Mouse (Mus musculus): ENCODE measurements around the gene Strn3. TPM values are rescaled to one million over a fixed set of nuclear protein-coding genes. Genes with fewer than 3 reads are reported as not detected.
A peak's percentile ranks its signal among the peaks of the same experiment; 100 is the strongest.
"Not testable (repeated sequence)": the region's sequence is repeated elsewhere in the genome, so short reads cannot be mapped to it uniquely, and the experiment has no call there.

The Strn3 gene
- polyA plus RNA-seq, 1 experiment from 2014 or later: 32.0 TPM

DNA sequence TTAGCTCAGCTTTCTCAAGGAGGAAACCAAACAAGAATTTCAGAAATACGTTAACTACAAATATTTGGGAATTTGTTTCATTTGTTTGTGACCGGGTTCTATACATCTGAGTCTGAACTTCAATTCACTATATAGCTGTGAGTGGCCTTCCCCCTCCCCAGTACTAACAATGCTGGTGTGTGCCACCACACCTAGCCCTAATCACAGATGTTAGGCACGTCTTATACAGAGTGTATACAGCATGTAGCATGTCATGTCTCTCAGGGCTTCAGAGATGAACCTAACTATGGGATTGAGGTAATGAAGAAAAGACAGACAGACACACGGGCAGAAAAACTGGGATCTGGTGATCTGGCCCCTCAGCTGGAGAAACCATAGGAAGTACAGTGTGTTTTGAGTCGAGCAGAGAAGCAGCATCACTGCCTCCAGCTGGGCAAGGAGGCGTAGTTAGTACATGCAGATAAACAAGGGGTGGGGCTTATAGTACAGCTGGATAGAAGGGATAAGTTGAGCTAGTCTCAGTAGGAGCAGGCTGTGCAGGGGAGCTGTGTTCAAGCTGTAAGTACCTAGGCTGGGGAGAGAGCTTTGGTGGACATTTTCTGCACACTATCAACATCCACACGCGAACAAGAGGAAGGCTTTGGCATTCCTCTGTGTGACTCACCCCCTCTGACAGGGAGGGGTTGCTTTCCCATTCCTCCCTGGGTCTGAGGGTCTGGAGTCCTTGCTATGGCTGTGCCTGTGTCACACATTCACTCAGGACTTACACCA, 8.1 kb upstream of the Strn3 start:
- no peak overlapping the region for H3K4me3 ChIP-seq (ENCODE audit: low read depth, low read length)
- H3K4me1 ChIP-seq (ENCODE audit: control insufficient read depth, insufficient read depth, low read length): no peaks in the 10 kb centered on the region
- H3K9ac ChIP-seq (ENCODE audit: low read depth, low read length): no peak overlapping the region
- H3K9me3 ChIP-seq (replicated peaks; ENCODE audit: control insufficient read depth, low read length, poor library complexity, severe bottlenecking): no peaks in the 10 kb centered on the region
- no peaks in the 10 kb centered on the region for H3K36me3 ChIP-seq (ENCODE audit: control insufficient read depth, insufficient read depth, low read length)
- H3K27me3 ChIP-seq (ENCODE audit: control insufficient read depth, insufficient read depth, low read depth, low read length): no peaks in the 10 kb centered on the region
- 0 out of 2 replicates have a peak, but pooled peaks have one; percentile 27 for ATAC-seq
- no peak overlapping the region for H3K27ac ChIP-seq (ENCODE audit: low read length)
- 61% methylated on average over 8 of the region's 8 CpGs for WGBS
- H3K4me2 ChIP-seq (ENCODE audit: low read length): no peak overlapping the region

DNA sequence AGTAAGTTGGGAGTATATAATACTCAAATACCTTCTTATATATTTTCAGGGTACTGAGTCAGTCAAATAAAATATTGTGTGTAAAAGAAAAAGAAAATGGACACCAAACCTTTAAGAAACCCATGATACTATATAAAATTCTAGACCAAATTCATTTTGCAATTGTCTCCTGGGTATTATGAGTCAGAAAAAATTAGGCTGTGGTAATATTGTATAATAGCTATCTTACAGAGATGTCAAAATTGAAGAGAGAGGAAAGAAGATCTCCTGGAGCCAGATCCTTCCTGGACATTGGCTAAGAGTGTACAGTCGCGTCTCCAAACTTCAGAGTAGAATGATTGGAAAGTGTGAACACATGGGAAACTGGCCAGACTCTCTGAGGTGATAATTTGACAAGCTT, 4.5 kb upstream of the Strn3 start:
- no peak overlapping the region for H3K27ac ChIP-seq (ENCODE audit: low read length)
- 94% methylated on average over 2 of the region's 2 CpGs for WGBS
- H3K4me2 ChIP-seq (ENCODE audit: low read length): no peak overlapping the region
- no peak overlapping the region for H3K4me3 ChIP-seq (ENCODE audit: low read depth, low read length)
- H3K9me3 ChIP-seq (replicated peaks; ENCODE audit: control insufficient read depth, low read length, poor library complexity, severe bottlenecking): no peaks in the 10 kb centered on the region
- peaks cover 4% of the 10 kb centered on the region; the same call in 1 of the 2 replicates for H3K4me1 ChIP-seq (ENCODE audit: control insufficient read depth, insufficient read depth, low read length)
- H3K36me3 ChIP-seq (ENCODE audit: control insufficient read depth, insufficient read depth, low read length): no peaks in the 10 kb centered on the region
- no peak for ATAC-seq
- no peaks in the 10 kb centered on the region for H3K27me3 ChIP-seq (ENCODE audit: control insufficient read depth, insufficient read depth, low read depth, low read length)
- no peak overlapping the region for H3K9ac ChIP-seq (ENCODE audit: low read depth, low read length)

DNA sequence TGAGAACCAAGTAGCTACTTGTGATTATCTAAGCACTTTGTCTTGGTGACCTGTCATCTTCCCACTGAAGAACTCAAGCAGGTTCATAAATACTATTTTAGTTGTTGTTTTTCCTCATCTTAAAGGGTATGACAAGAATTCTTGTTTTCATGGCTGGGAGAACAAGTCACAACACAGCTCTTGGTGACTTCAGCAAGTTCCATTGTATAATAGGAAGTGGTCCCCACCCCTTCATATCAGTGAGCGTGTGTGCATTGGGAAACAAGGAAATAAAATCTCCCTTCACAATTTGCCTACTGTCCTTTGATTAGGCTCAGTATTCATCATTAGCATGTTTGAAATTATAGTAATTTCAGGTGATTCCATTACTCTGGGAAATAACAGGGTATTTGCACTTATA, 3.3 kb upstream of the Strn3 start:
- Histone ChIP-seq H3K9me3 (replicated peaks; ENCODE audit: control insufficient read depth, low read length, poor library complexity, severe bottlenecking) (no peaks in the 10 kb centered on the region), H3K36me3 (ENCODE audit: control insufficient read depth, insufficient read depth, low read length) (no peaks in the 10 kb centered on the region), H3K4me3 (ENCODE audit: low read depth, low read length) (no peak overlapping the region), H3K4me2 (ENCODE audit: low read length) (no peak overlapping the region), H3K27ac (ENCODE audit: low read length) (no peak overlapping the region), H3K27me3 (ENCODE audit: control insufficient read depth, insufficient read depth, low read depth, low read length) (no peaks in the 10 kb centered on the region), H3K9ac (ENCODE audit: low read depth, low read length) (no peak overlapping the region), H3K4me1 (ENCODE audit: control insufficient read depth, insufficient read depth, low read length) (peaks cover 7% of the 10 kb centered on the region)
- WGBS: 91% methylated on average over 1 of the region's 1 CpGs
- no peak for ATAC-seq

DNA sequence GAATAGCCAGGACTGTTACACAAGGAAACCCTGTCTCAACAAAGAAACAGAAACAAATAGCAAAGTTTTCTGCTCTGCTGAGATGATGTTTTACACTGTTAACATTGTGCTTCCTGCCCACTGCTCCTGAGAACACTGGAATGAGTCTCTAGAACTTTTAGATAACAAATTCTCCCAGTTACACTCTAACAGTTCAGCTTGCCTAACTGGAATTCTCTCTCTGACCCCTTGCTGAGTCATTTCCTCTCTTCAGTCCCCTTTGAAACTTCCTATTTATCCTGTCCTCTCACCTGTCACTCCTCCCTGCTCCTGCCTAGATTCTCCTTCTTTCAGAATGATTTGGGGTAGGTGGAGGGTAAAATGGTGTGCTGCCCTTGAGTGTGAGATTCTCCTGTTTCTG, 2.4 kb upstream of the Strn3 start:
- Histone ChIP-seq H3K4me2 (ENCODE audit: low read length) (no peak overlapping the region), H3K9me3 (replicated peaks; ENCODE audit: control insufficient read depth, low read length, poor library complexity, severe bottlenecking) (no peaks in the 10 kb centered on the region), H3K4me1 (ENCODE audit: control insufficient read depth, insufficient read depth, low read length) (peaks cover 13% of the 10 kb centered on the region), H3K27me3 (ENCODE audit: control insufficient read depth, insufficient read depth, low read depth, low read length) (no peaks in the 10 kb centered on the region), H3K36me3 (ENCODE audit: control insufficient read depth, insufficient read depth, low read length) (no peaks in the 10 kb centered on the region), H3K27ac (ENCODE audit: low read length) (no peak overlapping the region), H3K4me3 (ENCODE audit: low read depth, low read length) (no peak overlapping the region), H3K9ac (ENCODE audit: low read depth, low read length) (no peak overlapping the region)
- no peak for ATAC-seq

DNA sequence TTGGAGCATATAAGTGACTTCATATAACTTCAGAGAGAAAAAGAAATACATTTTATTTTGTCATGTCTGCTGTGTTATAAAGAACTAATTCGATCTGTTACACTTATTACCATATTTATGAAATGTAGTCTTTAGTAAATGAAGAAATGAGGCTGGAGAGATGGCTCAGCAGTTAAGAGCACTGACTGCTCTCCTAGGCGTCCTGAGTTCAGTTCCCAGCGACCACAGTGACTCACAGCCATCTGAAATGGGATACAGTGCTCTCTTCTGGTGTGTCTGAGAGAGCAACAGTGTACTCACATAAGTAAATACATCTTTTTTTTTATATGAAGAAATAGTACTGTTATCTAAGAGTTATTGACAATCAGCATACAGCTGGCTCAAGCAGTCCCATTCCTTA, 1.7 kb upstream of the Strn3 start:
- Histone ChIP-seq H3K27me3 (ENCODE audit: control insufficient read depth, insufficient read depth, low read depth, low read length) (no peaks in the 10 kb centered on the region), H3K9me3 (replicated peaks; ENCODE audit: control insufficient read depth, low read length, poor library complexity, severe bottlenecking) (no peaks in the 10 kb centered on the region), H3K9ac (ENCODE audit: low read depth, low read length) (no peak overlapping the region), H3K4me3 (ENCODE audit: low read depth, low read length) (no peak overlapping the region), H3K36me3 (ENCODE audit: control insufficient read depth, insufficient read depth, low read length) (no peaks in the 10 kb centered on the region), H3K4me2 (ENCODE audit: low read length) (no peak overlapping the region), H3K4me1 (ENCODE audit: control insufficient read depth, insufficient read depth, low read length) (peaks cover 18% of the 10 kb centered on the region), H3K27ac (ENCODE audit: low read length) (no peak overlapping the region)
- 81% methylated on average over 3 of the region's 3 CpGs for WGBS
- ATAC-seq: no peak

DNA sequence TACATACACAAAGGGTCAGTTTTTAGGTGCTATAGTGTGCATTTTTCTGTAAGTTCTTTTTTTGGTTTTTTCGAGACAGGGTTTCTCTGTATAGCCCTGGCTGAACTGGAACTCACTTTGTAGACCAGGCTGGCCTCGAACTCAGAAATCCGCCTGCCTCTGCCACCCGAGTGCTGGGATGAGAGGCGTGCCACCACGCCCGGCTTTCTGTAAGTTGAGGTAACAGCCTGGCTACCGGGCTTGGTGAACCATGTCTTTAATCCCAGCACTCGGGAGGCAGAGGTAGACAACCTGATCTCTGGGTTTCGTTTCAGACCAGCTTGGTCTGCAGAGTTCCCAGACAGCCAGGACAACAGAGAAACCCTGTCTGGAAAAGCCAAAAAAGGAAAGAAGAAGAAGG, 1.2 kb upstream of the Strn3 start:
- H3K27me3 ChIP-seq (ENCODE audit: control insufficient read depth, insufficient read depth, low read depth, low read length); H3K4me3 ChIP-seq (ENCODE audit: low read depth, low read length); H3K9ac ChIP-seq (ENCODE audit: low read depth, low read length); H3K9me3 ChIP-seq (replicated peaks; ENCODE audit: control insufficient read depth, low read length, poor library complexity, severe bottlenecking); ATAC-seq; H3K36me3 ChIP-seq (ENCODE audit: control insufficient read depth, insufficient read depth, low read length); H3K27ac ChIP-seq (ENCODE audit: low read length): not testable (repeated sequence)
- Histone ChIP-seq H3K4me1 (ENCODE audit: control insufficient read depth, insufficient read depth, low read length) (peaks cover 20% of the 10 kb centered on the region), H3K4me2 (ENCODE audit: low read length) (peak overlapping the region; percentile 25)
- WGBS: 77% methylated on average over 10 of the region's 10 CpGs

DNA sequence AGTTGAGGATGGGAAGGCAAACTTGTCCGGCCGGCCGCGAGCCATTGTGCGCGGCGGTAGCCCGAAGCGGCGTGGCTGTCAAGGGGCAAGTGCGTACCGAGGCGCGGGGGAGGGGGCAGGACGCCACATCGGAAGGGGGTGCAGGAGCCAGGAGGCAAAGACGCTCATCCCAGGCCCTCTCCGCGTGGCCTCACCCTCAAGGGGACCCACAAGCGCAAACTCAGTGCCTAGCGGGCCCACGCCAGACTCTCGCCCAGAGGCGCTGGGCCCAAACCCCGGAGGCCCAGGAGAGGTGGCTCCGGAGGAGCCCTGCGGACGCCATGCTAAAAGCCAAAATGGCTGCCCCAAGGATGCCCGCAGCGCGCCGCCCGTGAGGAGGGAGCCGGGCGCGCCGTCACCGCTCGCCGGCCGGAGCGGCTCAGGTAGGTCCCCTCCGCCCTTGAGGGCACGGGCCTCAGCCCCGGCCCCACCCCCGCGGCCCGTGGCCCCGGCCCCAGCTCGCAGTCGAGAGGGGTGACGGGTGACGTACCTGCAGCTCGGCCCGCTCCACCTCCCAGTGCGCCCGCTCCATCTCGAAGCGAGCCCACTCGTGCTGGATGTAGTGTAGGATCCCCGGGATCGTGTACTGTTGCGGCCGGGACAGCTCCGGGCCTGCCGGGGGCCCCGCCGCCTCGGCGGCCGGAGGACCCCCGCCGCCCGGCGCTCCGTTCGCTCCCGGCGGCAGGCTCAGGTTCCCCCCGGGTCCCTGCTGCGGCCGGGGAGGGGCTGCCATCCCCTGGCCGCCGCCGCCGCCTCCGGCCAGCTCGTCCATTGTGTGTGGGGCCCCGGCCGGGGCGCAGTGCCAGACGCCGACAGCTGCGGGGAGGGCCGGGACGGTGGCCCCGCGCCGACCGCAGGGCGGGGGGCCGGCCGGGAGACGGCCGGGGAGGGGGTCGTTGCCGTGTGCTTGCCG, 528 bp downstream of the Strn3 start, which contains the start of gene Ap4s1:
Gene Ap4s1 (plus strand): TSS at position 141 of the 952 bp plus-strand sequence.
- under 1% methylated on average over 92 of the region's 108 CpGs for WGBS
- peak; percentile 76 for ATAC-seq
- H3K27me3 ChIP-seq (ENCODE audit: control insufficient read depth, insufficient read depth, low read depth, low read length): no peaks in the 10 kb centered on the region
- H3K36me3 ChIP-seq (ENCODE audit: control insufficient read depth, insufficient read depth, low read length): no peaks in the 10 kb centered on the region
- H3K27ac ChIP-seq (ENCODE audit: low read length): peak within 1 kb of the TSS; percentile 100
- H3K4me2 ChIP-seq (ENCODE audit: low read length): peak within 1 kb of the TSS; percentile 75
- peaks cover 20% of the 10 kb centered on the region for H3K4me1 ChIP-seq (ENCODE audit: control insufficient read depth, insufficient read depth, low read length)
- peak within 1 kb of the TSS; percentile 100 for H3K9ac ChIP-seq (ENCODE audit: low read depth, low read length)
- no peaks in the 10 kb centered on the region for H3K9me3 ChIP-seq (replicated peaks; ENCODE audit: control insufficient read depth, low read length, poor library complexity, severe bottlenecking)
- H3K4me3 ChIP-seq (ENCODE audit: low read depth, low read length): peak within 1 kb of the TSS; percentile 99

DNA sequence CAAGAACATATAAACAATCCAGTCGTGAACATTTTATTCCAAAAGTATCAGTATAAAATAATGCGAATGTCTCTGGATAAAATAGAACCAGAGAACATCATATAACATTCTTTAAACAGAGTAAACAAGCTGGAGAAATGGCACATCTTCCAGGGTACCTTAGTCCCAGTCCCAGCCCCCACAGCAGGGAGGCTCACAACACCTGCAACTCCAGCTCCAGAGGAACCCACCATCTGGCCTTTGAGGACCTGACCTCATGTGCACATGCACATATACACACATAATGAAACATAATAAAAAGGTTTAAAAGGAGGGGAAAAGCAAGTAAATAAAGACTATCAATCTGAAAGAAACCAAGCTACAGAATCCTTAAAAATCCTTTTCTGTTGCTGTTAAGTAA, 3.2 kb downstream of the Strn3 start:
- peaks cover 20% of the 10 kb centered on the region for H3K4me1 ChIP-seq (ENCODE audit: control insufficient read depth, insufficient read depth, low read length)
- no peak overlapping the region for H3K4me3 ChIP-seq (ENCODE audit: low read depth, low read length)
- H3K4me2 ChIP-seq (ENCODE audit: low read length): no peak overlapping the region
- H3K36me3 ChIP-seq (ENCODE audit: control insufficient read depth, insufficient read depth, low read length): no peaks in the 10 kb centered on the region
- no peak overlapping the region for H3K27ac ChIP-seq (ENCODE audit: low read length)
- ATAC-seq: no peak
- no peaks in the 10 kb centered on the region for H3K27me3 ChIP-seq (ENCODE audit: control insufficient read depth, insufficient read depth, low read depth, low read length)
- H3K9me3 ChIP-seq (replicated peaks; ENCODE audit: control insufficient read depth, low read length, poor library complexity, severe bottlenecking): no peaks in the 10 kb centered on the region
- no peak overlapping the region for H3K9ac ChIP-seq (ENCODE audit: low read depth, low read length)
- WGBS: 97% methylated on average over 2 of the region's 2 CpGs

DNA sequence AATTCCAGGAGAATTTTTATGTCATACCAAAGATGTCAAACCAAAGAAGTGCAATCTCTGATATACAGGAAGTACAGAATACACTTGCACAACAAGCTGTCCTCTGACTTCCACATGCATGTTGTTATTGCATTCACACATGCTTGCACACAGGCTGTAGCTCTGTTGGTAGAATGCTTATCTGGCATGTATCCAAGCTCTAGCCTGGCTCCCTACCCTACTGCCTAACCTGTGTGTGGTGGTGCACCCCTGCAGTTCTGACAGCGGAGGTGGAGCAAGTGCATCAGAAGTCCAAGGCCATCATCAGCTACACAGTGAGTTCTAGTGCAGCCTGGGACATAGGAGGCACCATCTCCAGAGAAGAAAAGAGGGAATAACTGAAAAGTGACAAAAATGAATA, 12.9 kb downstream of the Strn3 start:
- Histone ChIP-seq H3K36me3 (ENCODE audit: control insufficient read depth, insufficient read depth, low read length) (no peaks in the 10 kb centered on the region), H3K4me2 (ENCODE audit: low read length) (no peak overlapping the region), H3K9me3 (replicated peaks; ENCODE audit: control insufficient read depth, low read length, poor library complexity, severe bottlenecking) (no peaks in the 10 kb centered on the region), H3K27me3 (ENCODE audit: control insufficient read depth, insufficient read depth, low read depth, low read length) (no peaks in the 10 kb centered on the region), H3K27ac (ENCODE audit: low read length) (no peak overlapping the region), H3K4me3 (ENCODE audit: low read depth, low read length) (no peak overlapping the region), H3K9ac (ENCODE audit: low read depth, low read length) (no peak overlapping the region), H3K4me1 (ENCODE audit: control insufficient read depth, insufficient read depth, low read length) (peaks cover 2% of the 10 kb centered on the region; the same call in 1 of the 2 replicates)
- ATAC-seq: peak; percentile 30; the same call in 1 of the 2 replicates
- WGBS: 76% methylated on average over 1 of the region's 1 CpGs
